Mouse (Mus musculus): ENCODE data around the gene Rnase11.

Rnase11 gene

GRCm38 (mm10) chr14:51007914-51008713, 41.8 kb downstream of the Rnase11 start:
- no peak for DNase-seq

- no peak for DNase-seq
Measured at GRCm38 (mm10) chr14:51007152-51007801, 42.7 kb downstream of the Rnase11 start, which contains the start of gene Rnase10. Gene Rnase10, plus strand, starts transcription at chr14:51007751.
